8 mouse cellular contexts compared by ENCODE assay signal in genomic region chr8:111343225-111343624, GRCm38 (mm10). TPM values are rescaled to one million over a fixed set of nuclear protein-coding genes. Genes with fewer than 3 reads are reported as not detected.
DNase-seq lines count a peak whose midpoint lies in the region; ATAC-seq lines count a peak whose summit lies in the region.

No protein-coding gene starts in this region.

- DNase-seq in CD8-positive naive resting alpha-beta T cell, adult 2 months (ENCODE audit: low read depth in 2 of 2, low spot score in 2 of 2), result peak; percentile 42 to 68
- DNase-seq in heart, adult 8-10 months (ENCODE audit: low spot score), result peak; percentile 80
- peak; percentile 39 to 87 for DNase-seq in layer of hippocampus, adult 18-20 months (ENCODE audit: low spot score in 2 of 2)
- DNase-seq in lung, postnatal 14 days, result peak; percentile 89
- DNase-seq in skeletal muscle tissue, adult 2 months (ENCODE audit: low read depth, low spot score), result peak; percentile 46
- DNase-seq in yolk sac, embryonic 10.5 days (ENCODE audit: low spot score), result peak; percentile 67

- peak; percentile 77 for ATAC-seq in activated CD4-positive, CD25-positive, alpha-beta regulatory T cell, adult 4 months
- ATAC-seq in common myeloid progenitor, adult 5-6 weeks (replicated peaks; ENCODE audit: low read depth, poor library complexity, severe bottlenecking), result peak; percentile 87

RNA-seq across cellular contexts. Expression of gene Mlkl, which starts 5.2 kb away (rescaled TPM):
- 1 to 10 TPM; 5.4 to 7.8 TPM for polyA plus RNA-seq in activated CD4-positive, CD25-positive, alpha-beta regulatory T cell, adult 4 months (2017; shearing (Covaris generic))
- total RNA-seq in common myeloid progenitor, adult 5-6 weeks (2017), result 54.8 and 65.4 TPM in 2 replicates
- total RNA-seq in heart, adult 8-10 months (2022), result 1 to 10 TPM; 1.8 to 3.0 (median 2.6) TPM
- total RNA-seq in layer of hippocampus, adult 18-20 months (2021), result under 1 TPM; 0.20 TPM

RNA-seq across cellular contexts. Expression of gene Rfwd3, which starts 43.2 kb away (rescaled TPM):
- polyA plus RNA-seq in activated CD4-positive, CD25-positive, alpha-beta regulatory T cell, adult 4 months (2017; shearing (Covaris generic)), result 10 to 100 TPM; 26.8 to 30.2 TPM
- total RNA-seq in common myeloid progenitor, adult 5-6 weeks (2017), result 63.4 and 74.0 TPM in 2 replicates
- 10 to 100 TPM; 17.3 to 22.2 (median 19.4) TPM for total RNA-seq in heart, adult 8-10 months (2022)
- total RNA-seq in layer of hippocampus, adult 18-20 months (2021), result 10 to 100 TPM; 24.2 to 25.0 TPM

RNA-seq across cellular contexts. Expression of gene Fa2h, which starts 50.4 kb away (rescaled TPM):
- polyA plus RNA-seq in activated CD4-positive, CD25-positive, alpha-beta regulatory T cell, adult 4 months (2017; shearing (Covaris generic)), result under 1 TPM in 1 of 2 experiments, not detected in 1; 0.21 TPM
- not detected in 2 replicates for total RNA-seq in common myeloid progenitor, adult 5-6 weeks (2017)
- under 1 TPM; 0.16 to 0.69 (median 0.21) TPM for total RNA-seq in heart, adult 8-10 months (2022)
- 10 to 100 TPM; 22.8 to 25.6 TPM for total RNA-seq in layer of hippocampus, adult 18-20 months (2021)

Comparison
In these comparisons a context has a peak if more than half of its experiments do, and no peak if none do; other contexts are left out.
1. Peak in every context shown above with its lines: DNase-seq and ATAC-seq.
2. RNA of gene Mlkl, which starts 5.2 kb away (total RNA-seq): 54.8 to 65.4 TPM in common myeloid progenitor, adult 5-6 weeks; 1.8 to 3.0 TPM in heart, adult 8-10 months and 0.20 TPM in layer of hippocampus, adult 18-20 months; every median in the first group is over 10 times any median in the second.
3. RNA of gene Fa2h, which starts 50.4 kb away (total RNA-seq): 22.8 to 25.6 TPM in layer of hippocampus, adult 18-20 months; 0.16 to 0.69 TPM in heart, adult 8-10 months and not detected in common myeloid progenitor, adult 5-6 weeks; every median in the first group is over 10 times any median in the second.